Mouse (Mus musculus) frontal cortex, adult (tissue): ENCODE results near the gene Emp3.
A peak's percentile ranks its signal among the peaks of the same experiment; 100 is the strongest.
"Not testable (repeated sequence)": the region's sequence is repeated elsewhere in the genome, so short reads cannot be mapped to it uniquely, and the experiment has no call there.

ENCODE experiments used
- ATAC-seq: cut with Nextera tagmentation; 2 replicates; pipeline ENCODE4 v1.9.2; 2017; ENCODE audit warnings: mild to moderate bottlenecking, moderate library complexity, mixed read lengths; ENCODE audit not compliant: low TSS enrichment

Emp3 gene

DNA sequence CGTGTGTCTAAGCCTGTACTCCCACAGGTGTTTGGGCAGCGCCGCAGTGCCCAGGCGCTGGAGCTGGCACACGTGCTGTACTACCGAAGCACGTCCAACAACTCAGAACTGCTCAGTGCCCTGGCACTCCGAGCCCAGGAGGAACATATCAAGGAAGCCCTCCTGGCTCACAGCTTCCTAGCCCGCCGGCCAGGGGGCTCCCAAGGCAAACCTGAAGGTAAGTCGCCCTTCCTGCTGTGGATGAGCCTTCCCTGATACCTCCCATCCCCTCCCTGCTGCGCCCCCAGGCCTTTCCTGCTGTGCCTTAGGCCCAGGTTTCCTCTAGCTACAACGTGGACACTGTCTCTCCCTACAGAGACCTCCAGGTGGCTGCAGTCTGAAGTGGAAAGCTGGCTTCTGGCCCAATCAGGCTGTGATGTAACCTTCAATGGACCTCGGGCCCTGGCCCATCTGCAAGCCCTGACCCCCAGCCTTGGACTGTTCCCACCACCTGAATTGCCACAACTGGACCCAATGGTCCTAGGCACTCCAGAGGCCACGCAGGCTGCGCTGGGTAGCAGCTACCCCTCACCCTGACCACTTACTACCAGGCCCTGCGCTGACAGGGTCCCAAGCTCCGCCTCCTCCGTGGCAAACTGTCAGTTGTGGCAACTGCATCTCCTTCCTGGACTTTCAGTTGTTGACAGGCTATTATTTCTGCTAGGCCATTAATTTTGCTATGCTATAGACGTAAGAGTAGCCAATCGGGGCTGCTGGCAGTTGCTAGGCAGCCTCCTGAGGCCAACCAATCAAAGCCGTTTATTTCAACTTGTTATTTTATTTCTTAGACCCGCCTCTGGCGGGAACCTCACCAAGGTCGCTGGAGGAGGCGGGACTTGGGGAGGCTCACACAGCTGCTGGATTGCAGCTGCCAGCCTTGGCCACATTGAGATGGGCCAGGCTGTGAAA, 4.9 kb downstream of the Emp3 start:
- peak; percentile 77 for ATAC-seq

DNA sequence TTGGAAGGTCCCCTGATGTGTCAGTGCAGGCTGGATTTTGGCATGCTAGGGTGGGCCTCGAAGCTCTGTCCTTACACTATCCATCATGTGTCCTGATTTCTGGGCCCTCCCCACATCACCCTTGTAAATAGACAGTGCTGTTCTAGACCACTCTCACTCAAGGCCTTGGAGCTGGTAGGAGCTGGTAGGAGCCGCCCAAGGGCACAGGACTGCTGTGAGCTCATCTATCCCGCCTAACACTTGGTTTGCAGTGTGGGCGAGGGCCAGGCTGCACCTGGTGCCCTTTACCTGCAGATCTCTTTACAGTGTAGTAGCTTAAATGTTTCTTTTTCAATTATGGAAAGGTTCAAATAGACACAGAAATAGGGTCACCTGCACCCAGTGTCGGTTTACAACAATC, 6.2 kb downstream of the Emp3 start:
- no peak for ATAC-seq

DNA sequence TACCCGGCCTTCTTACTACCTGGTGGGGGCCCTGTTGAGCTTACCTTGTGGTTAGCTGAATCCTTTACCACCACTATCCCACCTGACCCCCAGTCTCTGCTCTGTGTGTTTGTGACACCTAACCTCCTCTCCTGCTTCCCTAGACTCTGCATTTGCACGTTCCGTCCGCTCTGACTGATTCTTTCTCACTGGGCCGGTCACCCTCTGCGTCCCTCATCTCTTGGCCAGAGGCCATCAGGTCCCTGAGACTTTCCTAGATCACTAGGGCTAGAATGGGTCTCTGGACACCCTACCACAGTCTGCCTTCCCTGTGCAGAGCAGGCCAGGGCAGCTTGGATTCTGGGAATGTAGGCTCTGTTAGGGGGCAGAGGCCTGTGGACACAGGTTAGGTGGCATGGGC, 7.1 kb downstream of the Emp3 start:
- no peak for ATAC-seq

DNA sequence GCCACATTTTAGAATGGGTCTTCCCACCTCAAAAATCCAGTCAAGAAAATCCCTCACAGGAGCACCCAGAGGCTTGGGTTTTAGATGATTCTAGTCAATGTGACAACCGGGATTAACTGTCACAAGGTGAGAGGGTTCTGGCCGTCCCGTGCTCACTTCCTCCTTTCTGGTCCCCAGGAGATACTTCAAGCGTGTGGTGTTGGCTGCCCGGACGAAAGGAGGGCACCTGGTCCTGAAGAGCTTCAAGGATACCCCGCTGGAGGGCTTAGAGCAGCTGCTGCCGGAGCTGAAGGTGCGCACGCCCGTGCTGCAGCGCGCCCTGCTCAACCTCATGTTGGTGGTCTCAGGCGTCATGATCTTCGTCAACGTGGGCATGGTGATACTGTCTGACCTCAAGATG, 12.1 kb downstream of the Emp3 start:
- no peak for ATAC-seq

DNA sequence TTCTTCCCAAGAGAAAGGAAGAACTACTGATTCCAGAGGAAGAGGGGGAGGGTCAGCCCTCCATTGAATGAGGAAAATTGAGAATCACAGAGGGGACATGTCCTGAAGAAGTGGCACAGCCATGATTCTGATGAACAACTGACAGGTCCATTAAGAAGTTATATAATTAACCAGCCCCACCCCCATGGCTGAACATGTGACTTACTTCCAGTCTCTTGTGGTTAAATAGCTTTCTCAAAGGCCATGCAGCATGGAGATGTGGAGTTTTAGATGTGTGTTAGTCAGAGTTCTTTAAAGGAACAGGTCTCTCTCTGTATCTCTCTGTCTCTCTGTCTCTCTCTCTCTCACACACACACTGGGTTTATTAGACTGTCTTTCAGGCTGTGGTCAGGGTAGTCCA, 12.8 kb downstream of the Emp3 start:
- ATAC-seq, result no peak

DNA sequence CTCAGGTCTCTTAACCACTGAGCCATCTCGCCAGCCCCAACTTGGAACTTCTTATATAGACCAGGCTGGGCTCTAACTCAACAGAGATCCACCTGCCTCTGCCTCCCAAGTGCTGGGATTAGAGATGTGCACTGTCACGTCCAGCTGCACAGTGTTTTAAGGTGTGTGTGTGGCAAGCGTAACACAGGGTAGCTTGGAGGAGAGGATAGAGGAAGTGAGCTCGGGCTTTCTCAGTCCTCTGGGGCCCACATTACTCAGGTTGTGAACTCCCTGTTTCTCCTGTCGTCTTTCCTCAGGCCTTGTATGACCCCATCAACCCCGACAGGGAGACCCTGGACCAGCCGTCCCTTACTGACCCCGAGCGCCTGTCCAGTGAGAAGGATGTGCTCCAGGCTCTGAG, 14.6 kb downstream of the Emp3 start:
- no peak for ATAC-seq

DNA sequence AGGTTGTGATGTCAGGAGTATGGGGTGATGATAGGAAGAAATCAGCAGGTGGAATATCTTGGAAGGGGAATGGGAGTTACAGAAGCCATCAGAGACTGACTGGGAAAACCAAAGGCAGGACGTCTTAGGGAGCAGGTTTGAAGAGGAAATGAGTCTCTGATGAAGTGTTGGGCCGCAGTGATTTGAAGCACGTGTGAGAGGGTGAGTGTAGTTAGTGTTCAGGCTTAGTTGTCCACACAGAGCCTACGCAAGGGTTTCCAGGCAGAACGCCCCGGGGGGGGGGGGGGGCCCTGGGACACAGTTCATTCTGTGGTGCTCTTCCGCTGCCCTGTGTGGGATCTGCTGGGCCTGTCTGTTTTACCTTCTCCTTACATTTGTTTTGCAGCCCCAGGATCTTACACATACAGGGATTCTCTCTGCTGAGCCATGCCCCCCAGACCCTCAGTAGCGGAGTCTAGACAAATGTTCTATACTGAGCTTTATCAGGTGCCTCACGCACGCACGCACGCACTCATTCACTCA, 18.7 kb downstream of the Emp3 start:
- ATAC-seq, result no peak

DNA sequence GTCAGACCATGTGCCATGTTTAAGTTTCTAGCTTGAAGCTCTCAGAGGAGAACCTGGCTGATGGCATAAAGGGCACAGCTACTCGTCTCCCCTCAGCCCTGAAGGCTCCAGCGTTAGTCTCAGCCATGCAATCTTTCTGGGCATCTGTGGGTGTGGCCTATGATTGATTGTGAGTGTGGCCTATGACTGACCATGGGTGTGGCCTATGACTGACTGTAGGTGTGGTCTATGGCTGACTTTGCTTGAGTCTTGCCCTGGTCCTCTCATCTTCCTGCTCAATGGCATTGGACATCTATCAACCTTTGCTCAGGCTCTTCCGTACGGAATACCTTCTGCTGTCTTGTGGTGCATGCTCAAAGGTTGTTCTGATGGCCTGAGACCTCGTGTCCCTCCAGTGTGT, 19.6 kb downstream of the Emp3 start:
- no peak for ATAC-seq

DNA sequence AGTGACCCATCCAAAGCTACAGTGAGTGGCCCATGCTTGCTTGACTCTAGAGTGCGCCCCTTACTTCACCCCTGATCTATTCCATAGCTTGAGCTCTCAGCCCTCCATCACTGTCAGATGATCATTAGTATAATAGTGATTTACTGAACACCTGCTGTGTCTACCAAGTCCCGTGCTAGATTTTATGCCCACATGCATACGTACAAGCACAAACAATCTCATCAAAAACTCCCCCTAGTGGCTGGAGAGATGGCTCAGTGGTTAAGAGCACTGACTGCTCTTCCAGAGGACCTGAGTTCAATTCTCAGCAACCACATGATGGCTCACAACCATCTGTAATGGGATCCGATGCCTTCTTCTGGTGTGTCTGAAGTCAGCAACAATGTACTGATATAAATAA, 23.1 kb downstream of the Emp3 start:
- not testable (repeated sequence) for ATAC-seq

DNA sequence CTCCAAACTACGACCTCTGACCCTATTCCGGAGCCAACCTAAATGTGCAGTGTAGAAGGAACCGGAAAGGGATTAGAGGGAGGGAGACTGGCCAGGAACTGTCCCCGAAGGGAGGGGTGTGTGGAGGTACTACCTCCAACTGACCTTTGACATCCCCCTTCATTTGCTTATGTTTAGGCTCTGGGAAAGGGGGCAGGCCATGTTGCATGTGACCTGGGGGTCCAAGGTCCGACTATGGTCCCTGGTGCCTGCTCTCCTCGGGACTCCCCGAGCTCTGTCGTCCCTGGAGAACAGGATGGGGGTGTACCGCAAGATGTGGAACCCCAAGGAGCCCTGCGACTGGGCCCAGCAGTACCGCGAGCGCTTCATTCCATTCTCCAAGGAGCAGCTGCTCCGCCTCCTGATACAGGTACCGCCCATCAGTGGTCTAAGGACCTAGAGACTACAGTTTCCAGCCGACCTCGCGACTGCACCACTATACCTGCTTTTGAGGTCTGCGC, 23.9 kb downstream of the Emp3 start:
- ATAC-seq, result peak; percentile 66

DNA sequence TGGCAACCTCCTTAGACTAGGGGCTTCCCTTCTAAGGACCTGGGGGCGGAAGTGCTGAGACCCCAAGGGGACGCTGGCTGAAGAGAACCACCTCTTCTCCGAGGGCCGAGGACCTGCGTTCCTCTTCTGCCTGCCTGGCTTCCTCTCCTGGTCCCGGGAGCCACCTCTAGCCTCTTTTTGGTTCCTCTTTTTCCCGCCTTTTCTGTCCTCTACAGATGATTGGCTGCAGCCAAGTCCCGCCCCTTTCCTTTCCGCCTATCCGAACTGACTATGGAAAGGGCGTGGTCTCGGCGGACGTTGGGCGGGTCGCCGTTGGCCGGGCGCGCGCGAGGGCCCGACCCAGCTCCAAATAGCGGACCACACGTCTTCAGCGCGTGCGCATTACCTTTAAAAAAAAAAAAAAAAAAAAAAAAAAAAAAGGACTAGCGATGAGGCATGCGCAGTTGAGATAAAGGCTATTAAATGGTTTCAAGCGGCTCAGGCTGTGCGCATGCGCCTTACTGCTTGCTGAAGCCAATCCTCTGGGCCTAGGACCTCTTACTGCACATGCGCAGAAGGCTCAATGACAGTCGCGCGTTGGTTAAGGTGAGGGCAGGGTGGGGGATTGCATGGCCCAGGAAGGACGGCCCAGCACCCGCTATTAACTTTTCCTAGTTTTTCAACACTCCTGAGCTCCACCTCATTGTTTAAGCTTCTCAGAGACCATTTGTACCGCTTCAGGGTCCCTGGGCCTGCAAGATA, 24.5 kb downstream of the Emp3 start, which contains the start of the genes Syngr4 and Tmem143:
TSS of gene Syngr4 (minus strand) at position 198 of the 741 bp plus-strand sequence.
TSS of gene Tmem143 (plus strand) at position 425 of the 741 bp plus-strand sequence.
- peak; percentile 82 for ATAC-seq

DNA sequence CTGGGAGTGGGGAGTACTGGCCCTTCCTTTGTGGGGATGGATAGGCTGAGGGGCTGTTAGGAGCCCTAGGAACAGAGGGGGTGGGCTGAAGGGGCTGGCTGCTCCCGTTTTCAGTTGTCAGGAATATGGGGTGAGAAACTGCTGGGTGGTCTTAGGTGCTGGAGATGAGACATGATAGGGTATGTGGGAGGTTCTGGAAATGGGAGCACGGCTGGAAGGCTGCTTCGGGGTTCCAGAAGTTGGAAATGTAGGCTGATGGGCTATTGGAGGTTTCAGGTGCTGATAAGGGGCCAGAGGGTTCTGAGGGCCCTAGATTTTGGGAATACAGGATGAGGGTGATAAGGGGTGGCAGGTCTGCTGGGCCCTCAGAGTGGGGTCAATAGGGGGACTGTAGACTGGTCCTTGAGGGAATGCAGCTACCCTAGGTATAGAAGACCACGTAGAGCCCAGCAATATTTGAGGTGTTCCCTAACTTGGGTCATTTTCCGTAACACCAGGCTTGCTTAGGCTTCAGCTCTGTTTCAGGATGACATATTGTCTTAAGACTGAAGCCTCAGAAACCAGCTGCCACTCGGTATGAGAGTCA, 25.2 kb downstream of the Emp3 start:
- ATAC-seq, result no peak

DNA sequence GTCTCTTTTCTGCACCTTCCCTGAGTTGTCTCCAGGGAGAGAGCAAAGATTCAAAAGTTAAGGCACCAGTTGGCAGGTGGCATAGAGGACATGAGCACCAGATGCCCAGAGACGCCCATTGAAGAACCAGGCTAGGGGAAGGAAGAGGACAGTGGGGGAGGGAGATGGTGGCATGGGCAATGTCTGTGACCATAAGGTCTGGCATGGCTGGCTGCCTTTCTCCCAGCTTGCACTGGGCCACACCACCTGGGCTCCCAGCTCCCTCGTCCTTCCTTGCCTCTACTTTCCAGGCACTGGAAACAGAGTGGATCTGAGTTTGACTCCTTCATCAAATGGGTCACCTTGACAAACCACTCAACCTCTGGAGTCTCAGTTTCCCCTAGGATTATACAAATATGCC, 28.6 kb downstream of the Emp3 start:
- no peak for ATAC-seq

DNA sequence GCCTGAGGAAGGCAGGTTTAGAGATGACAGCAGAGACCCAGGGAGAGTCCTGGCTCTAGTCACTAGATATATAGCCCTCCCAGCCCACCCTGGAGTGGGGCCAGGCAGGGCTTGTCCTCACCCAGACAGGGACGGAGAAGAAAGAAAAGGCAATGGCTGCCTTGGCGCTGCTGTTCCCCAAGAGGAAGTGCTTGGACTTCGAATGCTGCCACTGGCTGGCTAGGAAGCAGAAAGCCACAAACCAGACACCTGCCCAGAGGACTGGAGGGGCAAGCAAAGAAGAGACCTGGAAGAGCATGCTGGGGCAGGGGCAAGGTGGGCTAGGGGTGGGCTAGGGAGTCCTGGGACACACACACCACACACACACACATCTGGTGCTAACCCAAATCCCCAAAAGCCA, 34.0 kb downstream of the Emp3 start:
- no peak for ATAC-seq

DNA sequence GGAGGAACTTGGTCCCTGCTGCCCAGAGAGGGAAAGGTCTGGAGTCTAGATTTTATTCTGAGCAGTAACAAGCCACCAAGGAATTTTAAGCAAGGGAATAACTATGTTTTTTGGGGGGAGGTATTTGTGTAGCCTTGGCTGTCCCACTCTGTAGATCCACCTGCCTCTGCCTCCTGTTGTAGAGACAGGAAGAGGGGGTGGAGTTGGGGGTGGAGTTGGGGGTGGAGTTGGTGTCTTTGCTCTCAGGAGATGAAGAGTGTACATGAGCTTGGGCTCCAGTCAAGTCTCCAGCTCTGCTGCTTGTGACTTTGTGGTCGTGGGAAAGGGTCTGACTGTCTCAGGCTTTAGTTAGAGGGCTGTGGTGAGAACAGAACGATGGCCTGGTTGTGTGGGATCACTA, 40.2 kb downstream of the Emp3 start:
- ATAC-seq, result no peak

DNA sequence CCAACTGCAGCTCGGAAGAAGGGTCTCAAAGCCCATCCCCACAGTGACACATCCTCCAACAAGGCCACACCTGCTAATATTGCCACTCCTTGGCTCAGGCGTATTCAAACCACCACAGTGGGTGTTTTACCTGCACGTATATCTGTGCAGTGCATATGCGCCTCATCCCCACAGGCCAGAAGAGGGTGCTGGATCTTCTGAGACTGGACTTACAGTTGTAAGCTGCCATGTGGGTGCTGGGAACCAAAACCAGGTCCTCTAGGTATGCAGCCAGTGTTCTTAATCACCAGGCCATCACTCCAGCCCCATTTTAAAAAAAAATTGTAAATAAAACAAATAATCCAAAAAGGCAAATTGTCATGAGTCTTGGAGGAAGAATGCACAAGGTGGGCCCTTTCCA, 40.7 kb downstream of the Emp3 start:
- ATAC-seq, result no peak

DNA sequence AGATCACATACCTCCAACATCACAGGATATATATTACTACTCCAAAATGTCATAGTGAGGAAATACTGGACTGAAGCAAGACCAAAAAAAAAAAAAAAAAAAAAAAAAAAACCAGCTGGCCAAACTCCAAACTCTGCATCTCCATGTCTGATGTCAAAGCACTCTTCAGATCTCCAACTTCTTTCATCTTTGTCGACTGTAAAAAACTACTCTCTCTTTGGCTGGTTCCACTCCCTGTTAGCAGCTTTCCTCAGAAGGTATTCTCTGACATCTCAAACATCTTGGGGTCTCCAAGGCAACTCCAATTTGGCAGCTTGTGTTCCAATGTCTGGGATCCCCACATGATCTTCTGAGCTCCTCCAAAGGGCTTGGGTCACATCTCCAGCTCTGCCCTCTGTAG, 42.9 kb downstream of the Emp3 start, which contains the start of gene Grin2d:
TSS of gene Grin2d (minus strand) at position 101 of the 400 bp plus-strand sequence.
- ATAC-seq, result not testable (repeated sequence)

DNA sequence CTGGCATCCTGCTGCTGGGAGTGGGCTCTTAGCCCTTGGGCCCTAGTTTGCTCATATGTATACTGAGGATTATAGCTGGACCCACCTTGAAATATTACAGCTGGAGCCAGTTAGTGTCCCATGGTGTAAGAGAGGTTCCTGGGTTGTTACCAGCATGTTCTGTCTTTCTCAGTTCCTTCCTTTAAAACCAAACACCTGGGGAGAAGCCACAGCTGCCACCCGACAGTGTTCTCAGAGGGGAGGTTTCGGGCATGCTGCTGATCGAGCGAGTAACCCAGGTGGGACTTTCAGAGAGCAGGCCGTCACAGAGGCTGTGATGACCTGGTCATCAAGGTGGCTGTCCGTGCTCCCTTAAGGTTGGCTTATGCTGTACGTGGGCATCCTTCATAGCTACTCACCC, 44.3 kb downstream of the Emp3 start:
- no peak for ATAC-seq

DNA sequence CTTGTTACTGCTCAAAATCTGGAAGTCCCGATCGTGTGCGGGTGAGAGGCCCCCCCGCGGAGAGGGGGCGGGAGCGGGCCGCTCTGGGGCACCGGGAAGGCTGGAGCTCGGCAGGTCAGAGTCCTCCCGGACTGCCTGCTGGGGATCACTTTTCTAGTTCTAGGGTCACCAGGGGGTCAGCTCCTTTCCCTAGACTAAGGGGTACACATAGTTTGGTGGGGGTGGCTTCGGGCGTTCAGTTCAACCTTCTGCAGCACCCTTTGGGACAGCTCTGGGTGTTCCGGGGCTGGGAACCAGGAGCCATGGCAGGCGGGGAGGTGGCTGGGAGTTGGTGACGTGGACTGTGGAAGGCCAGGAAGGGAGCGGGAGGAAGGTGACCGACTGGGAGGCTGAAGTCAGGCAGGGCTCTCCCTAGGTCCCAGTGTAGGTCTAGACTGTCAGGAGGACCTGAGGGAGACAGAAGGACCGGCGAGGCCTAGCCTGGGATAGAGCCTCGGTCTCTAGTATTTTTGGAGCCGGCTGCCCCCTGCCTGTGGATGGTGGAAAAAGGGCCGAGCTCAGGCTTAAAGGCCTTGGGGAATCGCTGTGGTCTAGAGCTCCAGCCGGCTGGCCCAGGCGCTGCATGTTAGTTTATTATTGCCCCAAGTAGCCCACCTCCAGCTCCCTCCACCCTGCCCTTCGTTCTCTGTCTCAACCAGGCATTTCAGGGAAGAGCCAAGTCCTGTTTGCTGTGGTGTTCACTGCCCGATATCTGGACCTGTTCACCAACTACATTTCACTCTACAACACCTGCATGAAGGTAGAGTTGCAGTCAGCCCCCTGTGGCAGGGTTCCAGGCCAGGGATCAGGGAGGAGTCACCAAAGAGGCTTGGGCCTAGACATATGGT, 47.9 kb downstream of the Emp3 start:
- ATAC-seq, result peak; percentile 68

DNA sequence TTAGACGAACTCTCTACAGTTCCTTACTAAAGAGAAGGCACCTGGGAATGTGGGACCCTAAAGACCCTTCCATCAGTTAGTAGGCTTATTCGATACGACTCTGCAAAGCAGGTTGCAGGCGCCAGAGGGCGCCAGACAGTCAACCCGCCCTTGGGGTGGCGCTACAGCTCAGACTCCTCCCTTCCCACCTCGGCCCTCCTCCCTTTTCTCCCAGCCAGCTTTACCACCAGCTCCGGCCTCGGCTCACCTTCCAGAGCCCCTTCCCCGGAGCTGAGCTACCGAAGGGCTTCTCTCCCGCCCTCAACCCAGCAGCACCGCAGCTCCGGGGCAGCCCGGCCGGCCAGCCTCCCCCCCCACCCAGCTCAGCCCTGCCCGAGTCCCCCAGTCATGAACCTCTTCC, 48.6 kb downstream of the Emp3 start, which contains the start of gene Kdelr1:
TSS of gene Kdelr1 (plus strand) at position 149 of the 400 bp plus-strand sequence.
- peak; percentile 84 for ATAC-seq
